In genomic region chr5:115937566-115937965, GRCm38 (mm10) we compare ENCODE assay signal across 15 mouse cellular contexts.
"Had no signal": no experiment of that assay in that cellular context is flagged by ENCODE, and none has a peak within 500 bp of the region (broad histone marks: within the 10 kb centered on the region; RNA-seq: fewer than 3 reads in every experiment).

No protein-coding gene starts in this region.

- H3K9ac ChIP-seq: liver, postnatal 0 days; lung, embryonic 15.5 days; midbrain, embryonic 12.5 days; neural tube, embryonic 12.5 days; stomach, embryonic 15.5 days had no signal

- ATAC-seq: liver, postnatal 0 days; lung, postnatal 0 days had no signal

- H3K27me3 ChIP-seq: lung, embryonic 15.5 days; midbrain, embryonic 12.5 days; neural tube, embryonic 12.5 days; stomach, embryonic 15.5 days had no signal

- DNase-seq: liver, postnatal 0 days; lung, adult 2 months; lung, postnatal 4 days; midbrain, embryonic 14.5 days; right cerebral cortex, postnatal 14 days; thymus, adult 2 months; thymus, postnatal 25 days; thymus, postnatal 4 days had no signal

- H3K27ac ChIP-seq: lung, embryonic 15.5 days; midbrain, embryonic 10.5 days; midbrain, embryonic 12.5 days; neural tube, embryonic 12.5 days; stomach, embryonic 15.5 days; stomach, postnatal 0 days had no signal

- H3K4me3 ChIP-seq: lung, embryonic 15.5 days; midbrain, embryonic 10.5 days; midbrain, embryonic 12.5 days; neural tube, embryonic 12.5 days; stomach, embryonic 15.5 days had no signal

- H3K9me3 ChIP-seq: lung, embryonic 15.5 days; midbrain, embryonic 12.5 days; neural tube, embryonic 12.5 days; stomach, embryonic 15.5 days had no signal

- H3K4me2 ChIP-seq: lung, embryonic 15.5 days; midbrain, embryonic 12.5 days; neural tube, embryonic 12.5 days; stomach, embryonic 15.5 days had no signal

- H3K4me1 ChIP-seq: lung, embryonic 15.5 days; midbrain, embryonic 10.5 days; midbrain, embryonic 12.5 days; neural tube, embryonic 12.5 days; stomach, embryonic 15.5 days had no signal
